Mouse (Mus musculus): ENCODE data around the gene Hmgcr. TPM values are rescaled to one million over a fixed set of nuclear protein-coding genes. Genes with fewer than 3 reads are reported as not detected.

Hmgcr gene
- 13.6 and 18.2 TPM in 2 replicates for polyA plus RNA-seq (2012; rRNA removed)

GRCm38 (mm10) chr13:96670406-96671077 lies at the start of gene Hmgcr:
TSS of gene Hmgcr (minus strand) at chr13:96670936.
- Histone ChIP-seq H3K4me1 (ENCODE audit: control insufficient read depth, insufficient read depth, low read length) (no peaks in the 10 kb centered on the region), H3K4me3 (replicated peaks; ENCODE audit: extremely low read depth, low read depth, low read length) (peak within 1 kb of the TSS; percentile 72)
- WGBS: under 1% methylated on average over 70 of the region's 70 CpGs
- peak; percentile 83 for TF ChIP-seq POLR2A (IDR thresholded peaks at IDR 0.05; ENCODE audit: borderline replicate concordance, extremely low read depth, low read depth, low read length)
- TF ChIP-seq CTCF (IDR thresholded peaks at IDR 0.05; ENCODE audit: insufficient read depth, low read length): no peak
- DNase-seq: peak; percentile 96

- no peak for TF ChIP-seq POLR2A (IDR thresholded peaks at IDR 0.05; ENCODE audit: borderline replicate concordance, extremely low read depth, low read depth, low read length)
- no peak for TF ChIP-seq CTCF (IDR thresholded peaks at IDR 0.05; ENCODE audit: insufficient read depth, low read length)
- DNase-seq: no peak
- H3K4me3 ChIP-seq (replicated peaks; ENCODE audit: extremely low read depth, low read depth, low read length): no peak overlapping the region
- 81% methylated on average over 2 of the region's 2 CpGs for WGBS
- no peaks in the 10 kb centered on the region for H3K4me1 ChIP-seq (ENCODE audit: control insufficient read depth, insufficient read depth, low read length)
These were observed 49.3 kb upstream of the Hmgcr start for GRCm38 (mm10) chr13:96720003-96720402.

GRCm38 (mm10) chr13:96717821-96718220 lies 47.1 kb upstream of the Hmgcr start:
- Histone ChIP-seq H3K4me3 (replicated peaks; ENCODE audit: extremely low read depth, low read depth, low read length) (no peak overlapping the region), H3K4me1 (ENCODE audit: control insufficient read depth, insufficient read depth, low read length) (no peaks in the 10 kb centered on the region)
- DNase-seq: no peak
- WGBS: 69% methylated on average over 1 of the region's 1 CpGs
- no peak for TF ChIP-seq CTCF (IDR thresholded peaks at IDR 0.05; ENCODE audit: insufficient read depth, low read length)
- TF ChIP-seq POLR2A (IDR thresholded peaks at IDR 0.05; ENCODE audit: borderline replicate concordance, extremely low read depth, low read depth, low read length): no peak

GRCm38 (mm10) chr13:96716311-96716710 lies 45.6 kb upstream of the Hmgcr start:
- H3K4me1 ChIP-seq (ENCODE audit: control insufficient read depth, insufficient read depth, low read length): no peaks in the 10 kb centered on the region
- 93% methylated on average over 2 of the region's 2 CpGs for WGBS
- no peak overlapping the region for H3K4me3 ChIP-seq (replicated peaks; ENCODE audit: extremely low read depth, low read depth, low read length)
- DNase-seq: no peak
- TF ChIP-seq POLR2A (IDR thresholded peaks at IDR 0.05; ENCODE audit: borderline replicate concordance, extremely low read depth, low read depth, low read length) (no peak), CTCF (IDR thresholded peaks at IDR 0.05; ENCODE audit: insufficient read depth, low read length) (no peak)

- no peaks in the 10 kb centered on the region for H3K4me1 ChIP-seq (ENCODE audit: control insufficient read depth, insufficient read depth, low read length)
- no peak overlapping the region for H3K4me3 ChIP-seq (replicated peaks; ENCODE audit: extremely low read depth, low read depth, low read length)
- no peak for DNase-seq
- 74% methylated on average over 8 of the region's 8 CpGs for WGBS
- TF ChIP-seq CTCF (IDR thresholded peaks at IDR 0.05; ENCODE audit: insufficient read depth, low read length) (no peak), POLR2A (IDR thresholded peaks at IDR 0.05; ENCODE audit: borderline replicate concordance, extremely low read depth, low read depth, low read length) (no peak)
These were observed 38.8 kb upstream of the Hmgcr start for GRCm38 (mm10) chr13:96709269-96710233.

DNA sequence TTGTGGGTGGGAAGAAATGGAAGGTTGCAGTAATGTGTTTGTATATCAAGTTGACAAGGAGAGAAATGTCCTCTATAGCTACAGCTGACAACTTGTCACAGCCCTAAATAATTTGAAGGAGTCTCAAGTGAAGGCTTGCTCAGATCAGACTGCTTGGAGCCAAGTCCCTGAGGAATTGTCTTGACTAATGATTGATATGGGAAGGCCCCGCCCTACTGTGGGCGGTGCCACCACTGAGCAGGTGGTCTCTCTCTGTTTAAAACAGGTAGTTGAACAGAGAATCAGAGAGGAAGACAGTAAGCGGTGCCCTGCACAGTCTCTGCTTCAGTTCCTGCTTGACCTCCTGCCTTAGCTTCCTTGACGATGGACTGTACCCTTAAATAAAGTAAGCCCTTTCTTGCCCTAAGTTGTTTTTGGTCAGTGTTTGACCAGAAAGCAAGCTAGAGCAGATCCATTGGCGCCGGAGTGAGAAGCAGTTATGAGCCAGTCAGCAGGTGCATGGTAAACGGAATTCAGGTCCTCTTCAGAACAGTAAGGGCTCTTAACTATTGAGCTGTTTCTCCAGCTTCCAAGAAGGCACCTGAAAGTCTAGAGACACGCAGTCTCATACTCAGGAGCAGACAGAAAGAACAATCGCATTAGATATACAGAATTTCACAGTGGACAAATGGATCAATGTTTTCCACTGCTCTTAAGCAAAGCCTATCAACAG lies 32.0 kb upstream of the Hmgcr start:
- Histone ChIP-seq H3K4me1 (ENCODE audit: control insufficient read depth, insufficient read depth, low read length) (peaks cover 5% of the 10 kb centered on the region; the same call in 1 of the 2 replicates), H3K4me3 (replicated peaks; ENCODE audit: extremely low read depth, low read depth, low read length) (peak overlapping the region; percentile 29)
- WGBS: 57% methylated on average over 9 of the region's 9 CpGs
- peak; percentile 8 for DNase-seq
- TF ChIP-seq POLR2A (IDR thresholded peaks at IDR 0.05; ENCODE audit: borderline replicate concordance, extremely low read depth, low read depth, low read length) (no peak), CTCF (IDR thresholded peaks at IDR 0.05; ENCODE audit: insufficient read depth, low read length) (no peak)

GRCm38 (mm10) chr13:96697805-96698586 lies 27.3 kb upstream of the Hmgcr start:
- DNase-seq: peak; percentile 13
- H3K4me3 ChIP-seq (replicated peaks; ENCODE audit: extremely low read depth, low read depth, low read length): no peak overlapping the region
- peaks cover 5% of the 10 kb centered on the region; the same call in 1 of the 2 replicates for H3K4me1 ChIP-seq (ENCODE audit: control insufficient read depth, insufficient read depth, low read length)
- TF ChIP-seq CTCF (IDR thresholded peaks at IDR 0.05; ENCODE audit: insufficient read depth, low read length): no peak
- TF ChIP-seq POLR2A (IDR thresholded peaks at IDR 0.05; ENCODE audit: borderline replicate concordance, extremely low read depth, low read depth, low read length): no peak
- WGBS: 40% methylated on average over 8 of the region's 8 CpGs

DNA sequence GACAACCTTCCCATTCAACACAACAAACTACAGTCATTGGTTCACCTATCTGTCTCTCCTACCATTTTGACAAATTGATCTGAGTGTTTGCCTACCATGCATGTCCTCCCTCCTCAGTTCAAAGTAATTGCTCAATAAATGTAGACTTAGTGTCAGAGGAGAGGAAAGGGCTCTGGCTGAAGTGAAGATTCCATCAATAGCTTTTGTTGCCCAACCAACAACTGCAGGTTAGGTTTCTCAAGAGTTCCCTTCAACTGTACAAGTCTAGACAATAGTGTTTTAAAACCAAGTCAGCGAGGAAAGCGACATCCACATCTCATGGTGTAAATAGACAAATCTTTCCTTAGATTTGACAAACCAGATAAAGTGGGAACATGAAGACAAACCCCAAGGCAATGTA lies 24.7 kb upstream of the Hmgcr start:
- WGBS: 93% methylated on average over 2 of the region's 2 CpGs
- TF ChIP-seq CTCF (IDR thresholded peaks at IDR 0.05; ENCODE audit: insufficient read depth, low read length) (no peak), POLR2A (IDR thresholded peaks at IDR 0.05; ENCODE audit: borderline replicate concordance, extremely low read depth, low read depth, low read length) (no peak)
- Histone ChIP-seq H3K4me3 (replicated peaks; ENCODE audit: extremely low read depth, low read depth, low read length) (no peak overlapping the region), H3K4me1 (ENCODE audit: control insufficient read depth, insufficient read depth, low read length) (peaks cover 5% of the 10 kb centered on the region; the same call in 1 of the 2 replicates)
- DNase-seq: no peak
